Mouse (Mus musculus) limb, embryonic 15.5 days (tissue): ENCODE measurements around the gene Shbg. TPM values are rescaled to one million over a fixed set of nuclear protein-coding genes. Genes with fewer than 3 reads are reported as not detected.

Experiments
- ATAC-seq: fragments of 200-750 bp; cut with Nextera tagmentation; 2 replicates; pipeline ENCODE4 v1.8.0; 2017; ENCODE audit warnings: low read depth, moderate TSS enrichment; ENCODE audit not compliant: insufficient number of reproducible peaks, low FRiP score, low TSS enrichment
- H3K27ac ChIP-seq: fragments of 300-500 bp; sonication (generic); 2 replicates; pipeline ENCODE4 v1.5.1; 2015; ENCODE audit warnings: moderate library complexity, mild to moderate bottlenecking, inconsistent platforms
- H3K27me3 ChIP-seq: fragments of 300-500 bp; sonication (generic); 2 replicates; pipeline ENCODE4 v1.6.1; 2015; ENCODE audit warnings: inconsistent platforms
- H3K36me3 ChIP-seq: fragments of 300-500 bp; sonication (generic); 2 replicates; pipeline ENCODE4 v1.6.1; 2015; ENCODE audit warnings: inconsistent platforms
- H3K4me1 ChIP-seq: fragments of 300-500 bp; sonication (generic); 2 replicates; pipeline ENCODE4 v1.6.1; 2015; ENCODE audit warnings: inconsistent platforms
- H3K4me2 ChIP-seq: fragments of 300-500 bp; sonication (generic); 2 replicates; pipeline ENCODE4 v1.6.1; 2015; ENCODE audit warnings: mild to moderate bottlenecking, inconsistent platforms
- H3K4me3 ChIP-seq: fragments of 300-500 bp; sonication (generic); 2 replicates; pipeline ENCODE4 v1.5.1; 2015; ENCODE audit warnings: mild to moderate bottlenecking, inconsistent platforms
- H3K9ac ChIP-seq: fragments of 300-500 bp; sonication (generic); 2 replicates; pipeline ENCODE4 v1.6.1; 2015; ENCODE audit warnings: inconsistent platforms
- H3K9me3 ChIP-seq: fragments of 300-500 bp; sonication (generic); 2 replicates; pipeline ENCODE4 v1.6.1; 2016; ENCODE audit warnings: inconsistent platforms
- WGBS: fragments of 180-500 bp; shearing (Covaris S2); methylation state at CpG from one replicate; pipeline ENCODE4 v1.1.7; 2015; 5-methylcytosine and 5-hydroxymethylcytosine counted together
- polyA plus RNA-seq: library from polyadenylated mRNA; unstranded; fragments of >200 nt; fragmentation: Nextera tagmentation; extraction: Ambion mirVana; gene quantifications from 2 replicates; pipeline ENCODE4 v1.2.1, GENCODE M21; 2015

Gene Shbg
- polyA plus RNA-seq, 1 experiment from 2014 or later = not detected

- 65% methylated on average over 10 of the region's 10 CpGs for WGBS
- Histone ChIP-seq H3K27ac (peak overlapping the region; percentile 77), H3K9ac (no peak overlapping the region), H3K4me2 (peak overlapping the region; percentile 19; the same call in 1 of the 2 replicates), H3K4me3 (no peak overlapping the region), H3K9me3 (no peaks in the 10 kb centered on the region), H3K27me3 (no peaks in the 10 kb centered on the region), H3K36me3 (peaks cover 56% of the 10 kb centered on the region), H3K4me1 (peaks cover 45% of the 10 kb centered on the region)
- no peak for ATAC-seq
These were observed 39.1 kb upstream of the Shbg start for GRCm38 (mm10) chr11:69656617-69657461.

GRCm38 (mm10) chr11:69656065-69656455 lies 38.4 kb upstream of the Shbg start:
- ATAC-seq = no peak
- Histone ChIP-seq H3K36me3 (peaks cover 64% of the 10 kb centered on the region), H3K4me2 (peak overlapping the region; percentile 19), H3K4me1 (peaks cover 37% of the 10 kb centered on the region), H3K27ac (peak overlapping the region; percentile 77), H3K9ac (no peak overlapping the region), H3K9me3 (no peaks in the 10 kb centered on the region), H3K4me3 (no peak overlapping the region), H3K27me3 (no peaks in the 10 kb centered on the region)
- 71% methylated on average over 5 of the region's 5 CpGs for WGBS

DNA sequence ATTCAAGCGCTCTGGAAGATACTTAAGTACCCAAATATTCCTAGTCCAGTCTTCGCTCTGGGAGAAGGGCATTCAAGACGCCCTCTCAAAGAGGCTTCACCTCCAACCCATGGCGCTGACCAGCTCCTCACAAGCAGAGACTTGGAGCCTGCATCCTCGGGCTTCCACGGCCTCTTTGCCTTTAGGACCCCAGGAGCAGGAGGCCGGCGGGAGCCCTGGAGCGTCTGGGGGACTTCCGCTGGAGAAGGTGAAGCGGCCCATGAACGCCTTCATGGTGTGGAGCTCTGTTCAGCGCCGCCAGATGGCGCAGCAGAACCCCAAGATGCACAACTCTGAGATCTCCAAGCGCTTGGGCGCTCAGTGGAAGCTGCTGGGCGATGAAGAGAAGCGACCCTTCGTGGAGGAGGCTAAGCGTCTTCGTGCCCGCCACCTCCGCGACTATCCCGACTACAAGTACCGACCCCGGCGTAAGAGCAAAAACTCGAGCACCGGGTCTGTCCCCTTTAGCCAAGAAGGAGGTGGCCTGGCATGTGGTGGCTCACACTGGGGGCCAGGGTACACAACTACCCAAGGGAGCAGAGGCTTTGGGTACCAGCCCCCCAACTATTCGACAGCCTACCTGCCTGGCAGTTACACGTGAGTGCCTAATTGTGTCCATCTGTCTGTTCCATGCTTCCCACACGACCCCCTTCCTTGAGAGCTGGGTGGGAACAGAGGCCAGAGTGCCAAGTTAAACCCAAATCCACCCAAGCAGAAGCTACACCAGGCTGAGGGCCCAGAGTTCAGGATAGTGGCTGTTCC lies 37.8 kb upstream of the Shbg start, which contains the start of gene Sox15:
Gene Sox15, plus strand, starts transcription at position 51 of the 801 bp plus-strand sequence.
- Histone ChIP-seq H3K9me3 (no peaks in the 10 kb centered on the region), H3K4me1 (peaks cover 37% of the 10 kb centered on the region), H3K27me3 (no peaks in the 10 kb centered on the region), H3K9ac (0 out of 2 replicates have a peak within 1 kb of the TSS, but pooled peaks have one; percentile 21), H3K4me3 (no peak within 1 kb of the TSS), H3K27ac (peak within 1 kb of the TSS; percentile 77), H3K36me3 (peaks cover 70% of the 10 kb centered on the region), H3K4me2 (peak within 1 kb of the TSS; percentile 19)
- 19% methylated on average over 34 of the region's 34 CpGs for WGBS
- peak; percentile 31; the same call in 1 of the 2 replicates for ATAC-seq

DNA sequence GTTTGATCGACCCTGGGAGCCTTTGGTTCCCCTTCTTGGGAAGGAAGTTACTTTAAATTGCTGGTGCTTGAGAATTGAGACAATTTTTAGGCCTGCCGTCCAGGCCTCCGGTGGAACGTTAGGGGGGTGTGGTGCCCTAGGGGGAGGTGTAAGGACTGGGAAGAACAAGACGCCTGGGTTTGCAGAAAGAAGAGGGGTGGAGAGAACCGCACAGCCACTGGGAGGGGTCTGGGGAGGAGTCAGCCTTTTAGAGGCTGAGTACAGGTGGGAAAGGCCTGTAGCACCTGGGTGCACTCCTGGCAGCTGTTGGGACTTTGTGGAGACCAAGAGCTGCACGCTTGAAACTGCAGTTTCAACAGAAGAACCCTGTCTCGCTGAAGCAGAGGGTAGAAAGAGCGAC lies 37.1 kb upstream of the Shbg start:
- no peak for ATAC-seq
- H3K27me3 ChIP-seq = no peaks in the 10 kb centered on the region
- WGBS = 29% methylated on average over 9 of the region's 9 CpGs
- no peak overlapping the region for H3K4me2 ChIP-seq
- H3K4me3 ChIP-seq = no peak overlapping the region
- peak overlapping the region; percentile 77 for H3K27ac ChIP-seq
- H3K9ac ChIP-seq = no peak overlapping the region
- H3K9me3 ChIP-seq = no peaks in the 10 kb centered on the region
- peaks cover 37% of the 10 kb centered on the region for H3K4me1 ChIP-seq
- peaks cover 77% of the 10 kb centered on the region for H3K36me3 ChIP-seq

- no peak for ATAC-seq
- Histone ChIP-seq H3K9ac (no peak overlapping the region), H3K4me1 (peaks cover 37% of the 10 kb centered on the region), H3K4me2 (no peak overlapping the region), H3K4me3 (no peak overlapping the region), H3K36me3 (peaks cover 78% of the 10 kb centered on the region), H3K9me3 (no peaks in the 10 kb centered on the region), H3K27me3 (no peaks in the 10 kb centered on the region), H3K27ac (no peak overlapping the region)
- whole genome bisulfite sequencing = 68% methylated on average over 5 of the region's 5 CpGs
These were observed 35.7 kb upstream of the Shbg start for GRCm38 (mm10) chr11:69653399-69653798.

GRCm38 (mm10) chr11:69645860-69646259 lies 28.2 kb upstream of the Shbg start:
- no peaks in the 10 kb centered on the region for H3K4me1 ChIP-seq
- peaks cover 96% of the 10 kb centered on the region for H3K36me3 ChIP-seq
- no peak for ATAC-seq
- H3K9ac ChIP-seq = no peak overlapping the region
- no peak overlapping the region for H3K4me3 ChIP-seq
- no peaks in the 10 kb centered on the region for H3K9me3 ChIP-seq
- no peak overlapping the region for H3K27ac ChIP-seq
- no peaks in the 10 kb centered on the region for H3K27me3 ChIP-seq
- 92% methylated on average over 5 of the region's 5 CpGs for WGBS
- no peak overlapping the region for H3K4me2 ChIP-seq

- Histone ChIP-seq H3K36me3 (peaks cover 24% of the 10 kb centered on the region), H3K4me1 (peaks cover 19% of the 10 kb centered on the region), H3K9ac (no peak overlapping the region), H3K27ac (no peak overlapping the region), H3K4me3 (no peak overlapping the region), H3K4me2 (0 out of 2 replicates have a peak overlapping the region, but pooled peaks have one; percentile 7), H3K27me3 (no peaks in the 10 kb centered on the region), H3K9me3 (no peaks in the 10 kb centered on the region)
- ATAC-seq = no peak
- WGBS = 81% methylated on average over 3 of the region's 3 CpGs
These were observed 17.8 kb upstream of the Shbg start for GRCm38 (mm10) chr11:69635471-69635870.

DNA sequence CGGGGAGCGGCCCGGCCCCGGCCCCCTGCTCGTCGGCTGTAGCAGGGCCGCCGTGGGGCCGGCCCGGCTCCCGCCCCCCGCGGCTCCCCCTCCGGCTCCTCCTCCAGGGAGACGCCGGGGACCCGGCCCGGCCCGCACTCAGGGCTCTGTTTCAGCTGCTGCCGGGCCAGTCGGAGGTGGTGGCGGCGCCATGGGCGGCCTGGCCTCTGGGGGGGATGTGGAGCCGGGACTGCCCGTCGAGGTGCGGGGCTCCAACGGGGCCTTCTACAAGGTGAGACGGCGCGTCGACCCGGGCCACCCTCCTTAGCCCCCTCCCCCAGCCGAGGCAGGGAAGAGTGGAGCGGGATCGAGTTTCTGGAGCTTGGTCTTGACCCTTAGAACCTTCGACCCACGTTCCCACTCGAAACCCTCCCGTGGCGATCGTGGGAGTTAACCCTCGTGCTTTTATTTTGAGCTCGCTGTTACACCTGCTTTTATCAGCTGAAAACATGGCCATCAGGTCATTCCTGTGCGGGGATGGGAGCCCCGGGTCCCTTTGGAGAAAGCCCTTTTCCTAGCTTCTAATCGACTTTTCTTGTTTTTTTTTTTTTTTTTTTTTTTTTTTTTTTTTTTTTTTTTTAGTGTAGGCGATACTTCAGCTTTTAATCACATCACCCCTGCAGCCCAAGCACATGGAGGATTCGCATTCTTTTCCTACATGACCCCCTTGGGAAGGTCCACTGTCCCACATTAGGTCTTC lies 15.6 kb upstream of the Shbg start:
- Histone ChIP-seq H3K27ac (peak overlapping the region; percentile 98), H3K36me3 (peaks cover 9% of the 10 kb centered on the region; the same call in 1 of the 2 replicates), H3K4me3 (peak overlapping the region; percentile 95), H3K27me3 (no peaks in the 10 kb centered on the region), H3K4me2 (peak overlapping the region; percentile 50), H3K9me3 (no peaks in the 10 kb centered on the region), H3K4me1 (peaks cover 19% of the 10 kb centered on the region), H3K9ac (peak overlapping the region; percentile 98)
- under 1% methylated on average over 36 of the region's 50 CpGs for WGBS
- peak; percentile 53; the same call in 1 of the 2 replicates for ATAC-seq

GRCm38 (mm10) chr11:69632284-69633089 lies 14.8 kb upstream of the Shbg start, which contains the start of gene Fxr2:
Gene Fxr2 (plus strand): TSS chr11:69632990.
- ATAC-seq = peak; percentile 98
- Histone ChIP-seq H3K36me3 (peaks cover 4% of the 10 kb centered on the region; the same call in 1 of the 2 replicates), H3K9me3 (no peaks in the 10 kb centered on the region), H3K4me2 (peak within 1 kb of the TSS; percentile 50), H3K4me1 (peaks cover 19% of the 10 kb centered on the region), H3K9ac (peak within 1 kb of the TSS; percentile 98), H3K4me3 (peak within 1 kb of the TSS; percentile 95), H3K27me3 (no peaks in the 10 kb centered on the region), H3K27ac (peak within 1 kb of the TSS; percentile 98)
- 0% methylated on average over 39 of the region's 56 CpGs for WGBS

GRCm38 (mm10) chr11:69629802-69630201 lies 12.1 kb upstream of the Shbg start:
- 50% methylated on average over 1 of the region's 1 CpGs for WGBS

More at GRCm38 (mm10) chr11:69629802-69630201, 12.1 kb upstream of the Shbg start:
- Histone ChIP-seq H3K27me3 (no peaks in the 10 kb centered on the region), H3K4me1 (peaks cover 11% of the 10 kb centered on the region; the same call in 1 of the 2 replicates), H3K4me3 (no peak overlapping the region), H3K9ac (no peak overlapping the region), H3K36me3 (no peaks in the 10 kb centered on the region), H3K4me2 (no peak overlapping the region), H3K27ac (no peak overlapping the region), H3K9me3 (no peaks in the 10 kb centered on the region)
- no peak for ATAC-seq
